Mouse (Mus musculus) gastrocnemius, adult 2 months (tissue): ENCODE results near the gene Arhgap27. TPM values are rescaled to one million over a fixed set of nuclear protein-coding genes. Genes with fewer than 3 reads are reported as not detected.
"Not testable (repeated sequence)": the region's sequence is repeated elsewhere in the genome, so short reads cannot be mapped to it uniquely, and the experiment has no call there.

Source experiments
- DNase-seq: peaks from one replicate; pipeline ENCODE4 v3.0.0; 2022
- H3K27ac ChIP-seq: fragments of 200-600 bp; 2 replicates; pipeline ENCODE4 v1.8.1; 2022; ENCODE audit warnings: mild to moderate bottlenecking
- H3K4me3 ChIP-seq: fragments of 200-600 bp; 2 replicates; pipeline ENCODE4 v1.8.1; 2022; ENCODE audit warnings: mild to moderate bottlenecking, moderate library complexity
- CTCF ChIP-seq: fragments of 200-600 bp; IDR thresholded peaks from 2 replicates; pipeline ENCODE4 v1.8.1; 2022; ENCODE audit warnings: antibody characterized with exemption, mild to moderate bottlenecking, moderate library complexity
- intact Hi-C: fragments of 180-260 bp; cut with DNase I; formaldehyde crosslinking; loops from one replicate; pipeline ENCODE4 v1.15.1; 2025
- long read RNA-seq, 2 experiments: library from polyadenylated mRNA; stranded (forward); transcript quantifications; one replicate each; pipeline ENCODE4 v2.0.0; 2021
- total RNA-seq, 2 experiments: library from RNA; stranded (reverse); gene quantifications; 2 replicates each; pipeline ENCODE4 v1.2.3; 2021

The Arhgap27 gene
- 1 to 10 TPM; 6.0 to 8.8 TPM for total RNA-seq
- long read RNA-seq, experiment 1, partial matches to known transcripts: 0 of 14 reads
- long read RNA-seq, experiment 1, other reads (novel, unspliced or antisense): 14 of 14 reads
- long read RNA-seq, experiment 2, partial matches to known transcripts: 1 of 7 reads
- long read RNA-seq, experiment 2, other reads (novel, unspliced or antisense): 5 of 7 reads

DNA sequence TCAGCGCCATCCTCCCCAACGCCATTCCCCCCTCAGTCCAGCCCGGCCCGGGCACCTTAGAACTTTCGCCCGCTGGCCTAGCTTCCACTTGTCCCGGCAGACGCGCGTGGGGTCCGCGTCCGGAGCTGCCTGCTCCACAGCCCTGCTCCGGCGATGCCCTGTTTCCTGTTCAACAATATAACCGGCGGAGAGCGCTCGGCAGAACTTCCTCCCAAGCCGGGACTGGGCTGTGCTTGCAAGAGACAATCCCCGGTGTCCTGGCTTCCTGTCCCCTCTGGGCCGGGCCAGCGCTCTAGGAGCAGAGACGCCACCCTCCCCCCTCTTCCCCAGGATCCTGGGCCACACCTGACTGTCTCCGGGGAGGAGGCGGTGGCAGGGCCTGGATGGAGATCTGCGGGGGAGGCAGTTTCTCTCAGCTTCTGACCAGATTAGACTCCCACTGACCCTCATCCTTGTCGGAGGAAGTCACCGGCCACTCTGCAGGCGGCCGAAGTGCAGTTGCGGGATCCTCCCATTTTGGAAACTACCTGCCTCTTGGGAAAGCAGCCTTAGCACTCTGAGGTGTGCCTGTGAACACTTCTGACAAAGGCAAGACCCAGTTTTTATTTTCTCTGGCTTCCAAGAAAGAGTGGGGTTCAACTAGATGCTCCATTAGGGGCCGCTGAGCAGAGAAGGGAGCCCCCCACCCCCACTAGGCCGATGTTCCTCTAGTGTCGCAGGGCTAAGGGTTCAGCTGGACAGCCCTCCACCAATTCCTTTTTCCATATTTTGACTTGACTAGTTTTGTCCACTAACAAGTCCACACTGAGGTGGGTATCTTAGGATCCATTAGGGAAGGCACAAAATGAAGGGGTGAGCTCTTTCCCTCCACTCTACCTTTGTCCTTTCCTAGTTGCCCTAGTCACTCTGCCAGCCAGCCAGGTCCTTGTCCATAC lies at the start of gene Arhgap27:
Gene Arhgap27 (minus strand): TSS at position 479 of the 935 bp plus-strand sequence.
- no peak for TF ChIP-seq CTCF
- peak; percentile 80 for DNase-seq
- Histone ChIP-seq H3K4me3 (peak within 1 kb of the TSS; percentile 80), H3K27ac (peak within 1 kb of the TSS; percentile 87)
- intact Hi-C loops: no loop called here

DNA sequence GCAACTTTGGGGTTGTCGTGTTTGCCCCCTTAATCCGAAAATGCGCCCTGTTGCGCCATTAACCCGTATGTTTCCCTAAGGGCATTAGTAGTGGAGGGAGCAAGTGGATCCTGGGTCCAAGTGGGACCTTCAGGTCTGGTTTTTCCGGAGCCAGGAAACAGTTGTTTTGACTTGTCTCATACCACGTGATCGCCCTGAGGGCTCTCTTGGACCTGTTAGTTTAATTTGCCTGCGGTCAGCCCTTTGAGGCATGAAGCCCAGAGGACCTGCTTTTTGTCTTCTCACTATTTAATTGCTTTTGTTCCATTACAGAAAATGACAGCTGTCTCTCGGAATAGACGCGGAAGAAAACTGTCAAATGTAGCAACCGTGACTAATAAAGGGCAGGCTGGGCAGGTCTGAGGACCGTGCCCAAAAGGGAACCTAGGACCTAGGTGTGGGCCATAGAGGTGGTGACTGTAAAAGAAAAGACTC lies 49.5 kb upstream of the Arhgap27 start:
- peak; percentile 22 for DNase-seq
- H3K27ac ChIP-seq: peak overlapping the region; percentile 98
- no peak for TF ChIP-seq CTCF
- peak overlapping the region; percentile 99 for H3K4me3 ChIP-seq
- intact Hi-C loops: loop anchor here (1.0 to 10.0 kb wide), 3 partner anchors 36 to 248 kb away; no protein-coding TSS in a partner anchor

DNA sequence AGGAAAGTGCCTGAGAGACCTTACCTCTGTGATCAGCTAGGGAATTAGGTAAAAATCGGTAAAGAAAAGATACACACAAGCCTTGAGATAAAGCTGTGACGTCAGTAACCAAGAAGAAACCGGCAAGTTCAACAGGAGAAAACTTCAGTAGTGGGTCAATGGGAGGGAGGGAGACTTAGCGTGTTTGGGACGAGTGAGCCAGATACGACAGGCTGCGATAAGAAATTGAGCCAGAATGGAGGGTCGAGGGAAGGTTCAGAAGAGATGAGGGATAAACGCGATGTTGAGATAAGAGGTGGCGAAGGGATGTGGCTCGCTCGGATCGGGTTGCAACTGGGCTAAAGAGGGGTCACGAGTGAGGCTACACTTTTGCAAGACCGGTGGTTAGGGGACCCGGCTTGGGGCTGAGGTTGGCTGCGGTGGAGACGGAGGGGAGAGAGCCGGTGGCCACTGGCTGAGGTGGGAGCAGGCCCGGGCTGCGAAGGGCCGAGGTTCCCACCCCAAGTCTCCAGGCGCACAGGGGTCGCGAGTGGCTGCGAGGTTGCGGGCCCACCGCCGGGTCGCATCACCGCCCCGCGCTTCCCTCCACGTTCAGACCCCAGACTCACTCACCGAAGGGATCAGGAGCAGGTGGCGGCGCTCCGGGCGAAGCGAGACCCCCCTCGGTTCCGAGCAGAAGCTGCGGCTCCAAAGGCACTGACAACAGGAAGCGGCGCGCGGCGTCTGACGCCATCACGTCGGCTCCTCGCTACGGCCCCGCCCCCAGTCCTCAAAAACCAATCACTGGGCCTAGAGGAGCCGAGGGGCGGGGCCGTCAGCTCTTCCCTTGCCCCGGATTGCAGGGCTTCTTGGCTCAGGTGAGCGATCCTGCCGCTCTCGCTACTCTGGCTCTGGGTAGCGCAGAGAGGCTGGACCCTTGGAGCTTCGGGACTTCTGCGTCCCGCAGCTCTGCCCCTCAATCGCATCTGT lies 48.8 kb upstream of the Arhgap27 start, which contains the start of gene Plekhm1:
Gene Plekhm1 (minus strand): TSS at position 707 of the 969 bp plus-strand sequence.
- Histone ChIP-seq H3K27ac (peak within 1 kb of the TSS; percentile 98), H3K4me3 (peak within 1 kb of the TSS; percentile 99)
- no peak for TF ChIP-seq CTCF
- peak; percentile 97 for DNase-seq
- intact Hi-C loops: loop anchor here (1.0 to 10.0 kb wide), 3 partner anchors 35 to 247 kb away; no protein-coding TSS in a partner anchor

DNA sequence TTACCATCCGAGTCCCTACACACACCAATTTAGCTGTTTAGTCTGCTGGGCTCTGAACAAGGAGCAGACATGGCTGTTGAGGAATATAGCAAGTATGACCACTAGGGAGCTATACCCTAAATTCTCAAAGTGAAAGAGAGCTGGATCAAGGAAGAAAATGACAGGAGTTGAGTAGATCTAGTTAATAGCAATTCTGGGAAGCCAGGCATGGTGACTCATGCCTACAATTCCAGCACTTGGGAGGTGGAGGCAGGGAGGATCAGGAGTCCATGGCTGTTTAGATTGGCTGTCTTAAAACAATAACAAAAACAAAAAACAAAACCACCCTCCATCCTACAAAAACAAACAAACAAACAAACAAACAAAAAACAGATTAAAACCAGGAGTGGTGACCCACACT lies 47.8 kb upstream of the Arhgap27 start:
- H3K4me3 ChIP-seq: peak overlapping the region; percentile 99
- intact Hi-C loops: loop anchor here (5.0 to 10.0 kb wide), 2 partner anchors 34 to 246 kb away; no protein-coding TSS in a partner anchor
- no peak for TF ChIP-seq CTCF

DNA sequence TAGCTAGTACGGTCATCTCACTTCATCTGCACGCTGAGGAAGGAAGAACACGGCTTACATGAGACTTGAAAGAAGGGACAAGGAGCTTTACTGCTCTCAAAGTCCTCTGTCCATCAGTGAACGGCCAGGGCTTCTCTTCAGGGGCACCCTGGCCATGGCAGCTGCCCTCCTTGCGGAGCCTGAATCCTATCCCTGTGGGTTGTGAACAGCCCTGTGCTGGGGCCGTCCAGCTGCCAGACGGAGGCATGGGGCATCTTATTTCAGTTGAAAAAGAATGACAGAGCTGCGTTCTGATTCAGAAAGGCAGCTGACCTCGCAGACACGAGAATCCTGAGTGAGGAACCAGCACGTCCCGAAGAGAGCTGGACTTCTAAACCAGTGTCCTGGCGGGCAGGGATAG lies 45.4 kb upstream of the Arhgap27 start:
- no peak overlapping the region for H3K27ac ChIP-seq
- H3K4me3 ChIP-seq: no peak overlapping the region
- DNase-seq: no peak
- intact Hi-C loops: no loop called here
- no peak for TF ChIP-seq CTCF

More for the DNA sequence above, 47.8 kb upstream of the Arhgap27 start:
- no peak for DNase-seq
- H3K27ac ChIP-seq: no peak overlapping the region

DNA sequence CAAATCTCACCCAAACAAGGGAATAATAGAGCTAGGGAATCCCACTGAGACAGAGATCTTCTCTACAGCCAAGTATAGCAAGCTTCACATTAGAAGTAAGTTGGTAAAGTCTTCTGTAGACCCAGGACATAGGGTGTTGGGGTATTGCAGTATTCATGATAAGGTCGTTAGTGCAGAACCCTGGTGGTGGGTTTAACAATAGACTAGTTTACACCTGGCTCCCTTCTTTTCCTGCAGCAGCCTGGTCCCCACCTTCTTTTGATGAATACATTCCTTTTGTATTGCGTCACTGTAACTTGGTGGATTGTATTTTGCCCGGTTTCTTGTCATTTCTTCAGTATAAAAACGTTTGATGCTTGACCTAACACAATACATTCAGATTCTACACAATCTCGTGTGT lies 43.6 kb upstream of the Arhgap27 start:
- H3K27ac ChIP-seq: peak overlapping the region; percentile 24; the same call in 1 of the 2 replicates
- DNase-seq, H3K4me3 ChIP-seq, intact Hi-C loops: not testable (repeated sequence)

DNA sequence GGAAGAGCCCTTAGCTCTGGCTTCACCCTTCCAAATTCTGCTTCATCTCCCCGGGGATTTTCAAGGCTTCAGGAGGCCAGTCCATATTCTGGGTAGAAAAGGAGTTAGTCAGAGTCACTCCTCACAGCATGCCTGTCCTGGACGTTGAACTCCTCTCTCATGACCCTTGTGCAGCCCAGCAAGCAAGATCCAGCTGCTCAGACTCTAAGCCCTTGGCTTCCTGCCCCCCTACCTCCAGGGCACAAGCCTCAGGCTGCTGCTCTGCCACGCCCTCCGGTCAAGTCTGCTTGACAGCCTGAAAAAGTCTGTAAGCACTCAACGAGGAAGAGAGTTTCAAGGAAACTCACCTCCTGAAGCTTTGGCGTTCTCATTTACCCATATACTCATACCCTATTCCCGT lies 43.1 kb upstream of the Arhgap27 start:
- intact Hi-C loops: no loop called here
- Histone ChIP-seq H3K4me3 (no peak overlapping the region), H3K27ac (no peak overlapping the region)
- DNase-seq: peak; percentile 43
- TF ChIP-seq CTCF: no peak

DNA sequence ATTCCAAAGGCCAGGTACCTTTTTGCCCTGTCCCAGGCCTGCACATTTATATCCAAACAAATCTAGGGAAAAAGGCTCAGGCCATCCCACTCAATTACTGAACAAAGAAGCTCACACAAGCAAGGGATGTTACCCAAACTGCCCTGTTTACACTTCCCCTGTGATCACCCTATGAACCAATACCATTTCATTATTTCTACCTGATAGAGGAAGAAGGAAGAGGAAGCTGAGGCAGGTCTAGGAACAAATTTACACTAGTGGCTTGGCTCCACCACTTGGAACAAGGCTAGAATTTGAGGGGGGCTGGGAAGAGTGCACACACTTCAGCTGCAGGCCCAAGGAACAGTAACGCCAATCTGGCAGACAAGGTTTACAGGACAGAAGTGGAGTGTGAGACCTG lies 42.3 kb upstream of the Arhgap27 start:
- intact Hi-C loops: no loop called here
- Histone ChIP-seq H3K4me3 (no peak overlapping the region), H3K27ac (no peak overlapping the region)
- no peak for DNase-seq
- no peak for TF ChIP-seq CTCF

DNA sequence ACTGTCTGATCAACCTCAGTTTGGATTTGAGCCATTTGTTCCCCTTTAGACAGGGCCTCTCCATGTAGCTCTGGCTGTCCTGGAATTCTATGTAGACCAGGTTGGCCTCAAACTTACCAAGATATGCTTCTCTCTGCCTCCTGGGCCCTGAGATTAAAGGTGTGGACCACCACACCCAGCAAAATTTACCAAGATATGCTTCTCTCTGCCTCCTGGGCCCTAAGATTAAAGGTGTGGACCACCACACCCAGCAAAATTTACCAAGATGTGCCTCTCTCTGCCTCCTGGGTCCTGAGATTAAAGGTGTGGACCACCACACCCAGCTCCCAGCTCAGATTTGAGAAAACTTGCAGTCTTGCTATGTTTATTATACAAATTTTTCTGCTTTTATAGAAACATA lies 41.1 kb upstream of the Arhgap27 start:
- DNase-seq: no peak
- no peak for TF ChIP-seq CTCF
- intact Hi-C loops: no loop called here
- Histone ChIP-seq H3K27ac (no peak overlapping the region), H3K4me3 (no peak overlapping the region)

DNA sequence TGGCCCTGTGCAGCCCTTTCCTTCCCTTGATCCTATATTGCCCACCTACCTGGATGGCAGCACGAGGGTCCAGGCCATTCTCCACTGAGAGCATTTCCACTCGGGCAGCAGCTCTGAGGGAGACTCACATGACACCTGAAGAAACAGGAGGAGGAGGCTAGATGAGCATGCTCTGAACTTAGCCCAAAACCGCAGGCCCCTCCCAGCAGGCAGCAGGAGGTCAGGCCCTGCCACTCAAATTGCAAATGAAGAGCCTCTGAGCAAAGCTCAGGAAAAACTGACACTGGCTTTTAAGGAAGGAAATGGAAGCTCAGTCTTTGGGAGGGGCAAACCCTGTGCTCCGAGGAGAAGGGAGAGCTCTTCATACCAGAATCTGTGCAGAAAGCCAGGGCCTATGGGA lies 40.3 kb upstream of the Arhgap27 start:
- no peak overlapping the region for H3K4me3 ChIP-seq
- intact Hi-C loops: no loop called here
- no peak for DNase-seq
- H3K27ac ChIP-seq: no peak overlapping the region
- no peak for TF ChIP-seq CTCF

DNA sequence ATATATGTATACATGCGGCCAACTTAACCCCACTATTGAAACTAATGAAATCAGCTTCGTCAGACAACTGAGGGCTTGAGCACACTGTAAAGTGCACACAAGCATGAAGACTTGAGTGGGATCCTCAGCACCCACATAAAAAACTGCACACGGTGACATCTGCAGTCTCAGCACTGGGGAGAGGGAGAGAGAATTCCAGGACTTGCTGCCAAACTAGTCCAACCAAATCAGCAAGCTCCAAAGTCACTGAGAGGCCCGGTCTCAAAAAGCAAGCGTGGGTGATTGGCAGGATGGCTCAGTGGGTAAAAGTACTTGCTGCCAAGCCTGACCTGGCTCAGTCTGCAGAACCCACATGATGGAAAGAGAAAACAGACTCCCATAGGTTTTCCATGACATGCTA lies 39.2 kb upstream of the Arhgap27 start:
- Histone ChIP-seq H3K4me3 (no peak overlapping the region), H3K27ac (no peak overlapping the region)
- TF ChIP-seq CTCF: no peak
- DNase-seq: no peak
- intact Hi-C loops: no loop called here

DNA sequence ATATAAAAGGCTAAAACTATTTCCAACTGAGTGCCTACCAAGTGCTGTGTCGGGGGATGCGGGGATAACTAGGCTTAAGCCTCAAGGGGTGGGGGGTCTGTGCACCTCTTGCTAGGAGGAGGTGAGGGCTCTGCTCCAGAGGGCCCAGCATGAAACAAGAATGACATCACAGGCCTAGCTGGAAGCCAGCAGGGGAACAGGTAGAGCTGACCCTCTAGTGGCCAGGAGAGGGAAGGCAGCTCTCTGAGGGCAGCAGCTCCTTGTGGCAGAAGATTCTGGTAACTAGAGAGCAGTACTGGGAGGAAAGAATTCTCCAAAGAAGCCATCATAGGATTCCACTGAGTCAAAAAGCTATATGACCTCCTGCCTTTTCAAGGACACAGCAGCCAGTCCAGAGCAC lies 38.7 kb upstream of the Arhgap27 start:
- intact Hi-C loops: no loop called here
- DNase-seq: peak; percentile 62
- Histone ChIP-seq H3K4me3 (no peak overlapping the region), H3K27ac (no peak overlapping the region)
- TF ChIP-seq CTCF: peak; percentile 73
